ENCODE assay signal across 14 mouse cellular contexts in genomic region chr2:3089274-3089673, GRCm38 (mm10). TPM values are rescaled to one million over a fixed set of nuclear protein-coding genes. Genes with fewer than 3 reads are reported as not detected.
DNase-seq lines count a peak whose midpoint lies in the region; ATAC-seq lines count a peak whose summit lies in the region.
"Had no signal": no experiment of that assay in that cellular context is flagged by ENCODE, and none has a peak within 500 bp of the region (broad histone marks: within the 10 kb centered on the region; RNA-seq: fewer than 3 reads in every experiment).

No protein-coding gene starts in this region.

- no peaks in the 10 kb centered on the region for H3K36me3 ChIP-seq in hindbrain, embryonic 14.5 days (replicated peaks; ENCODE audit: control insufficient read depth, insufficient read depth)
- no peaks in the 10 kb centered on the region for H3K36me3 ChIP-seq in hindbrain, embryonic 13.5 days
- H3K36me3 ChIP-seq in midbrain, embryonic 14.5 days (ENCODE audit: control insufficient read depth, insufficient read depth, low read length), result no peaks in the 10 kb centered on the region
- no peaks in the 10 kb centered on the region for H3K36me3 ChIP-seq in midbrain, embryonic 10.5 days
- H3K36me3 ChIP-seq: embryonic facial prominence, embryonic 13.5 days; midbrain, embryonic 12.5 days; stomach, embryonic 15.5 days had no signal

- no peak overlapping the region for H3K4me2 ChIP-seq in hindbrain, embryonic 14.5 days (replicated peaks)
- no peak overlapping the region for H3K4me2 ChIP-seq in hindbrain, embryonic 13.5 days
- no peak overlapping the region for H3K4me2 ChIP-seq in midbrain, embryonic 14.5 days (ENCODE audit: low read length)
- H3K4me2 ChIP-seq: embryonic facial prominence, embryonic 13.5 days; midbrain, embryonic 12.5 days; stomach, embryonic 15.5 days had no signal

- no peak overlapping the region for H3K27ac ChIP-seq in hindbrain, embryonic 14.5 days
- no peak overlapping the region for H3K27ac ChIP-seq in hindbrain, embryonic 13.5 days
- no peak overlapping the region for H3K27ac ChIP-seq in midbrain, embryonic 14.5 days (replicated peaks; ENCODE audit: low read depth, low read length)
- H3K27ac ChIP-seq in midbrain, embryonic 10.5 days (replicated peaks), result no peak overlapping the region
- H3K27ac ChIP-seq: embryonic facial prominence, embryonic 13.5 days; midbrain, embryonic 12.5 days; stomach, embryonic 15.5 days had no signal

- no peaks in the 10 kb centered on the region for H3K9me3 ChIP-seq in hindbrain, embryonic 14.5 days (ENCODE audit: control insufficient read depth, low read length)
- H3K9me3 ChIP-seq in hindbrain, embryonic 13.5 days, result no peaks in the 10 kb centered on the region
- H3K9me3 ChIP-seq in midbrain, embryonic 14.5 days (ENCODE audit: control insufficient read depth, low read length), result no peaks in the 10 kb centered on the region
- H3K9me3 ChIP-seq in midbrain, embryonic 10.5 days (replicated peaks), result peaks cover 9% of the 10 kb centered on the region
- H3K9me3 ChIP-seq: embryonic facial prominence, embryonic 13.5 days; midbrain, embryonic 12.5 days; stomach, embryonic 15.5 days had no signal

- 20% methylated on average over 1 of the region's 1 CpGs for WGBS in hindbrain, embryonic 14.5 days
- WGBS in hindbrain, embryonic 13.5 days, result 7% methylated on average over 1 of the region's 1 CpGs
- 27% methylated on average over 1 of the region's 1 CpGs for WGBS in midbrain, embryonic 14.5 days
- 26% methylated on average over 1 of the region's 1 CpGs for WGBS in midbrain, embryonic 10.5 days

- H3K4me1 ChIP-seq in hindbrain, embryonic 14.5 days (replicated peaks; ENCODE audit: control insufficient read depth, insufficient read depth, low read length), result no peaks in the 10 kb centered on the region
- H3K4me1 ChIP-seq in hindbrain, embryonic 13.5 days (replicated peaks), result no peaks in the 10 kb centered on the region
- no peaks in the 10 kb centered on the region for H3K4me1 ChIP-seq in midbrain, embryonic 14.5 days (ENCODE audit: control insufficient read depth, insufficient read depth, low read length)
- no peaks in the 10 kb centered on the region for H3K4me1 ChIP-seq in midbrain, embryonic 10.5 days
- H3K4me1 ChIP-seq: embryonic facial prominence, embryonic 13.5 days; midbrain, embryonic 12.5 days; stomach, embryonic 15.5 days had no signal

- intact Hi-C loops in left cerebral cortex, postnatal 36 days (cut with DNase I), result no loop called here

- peak; percentile 17 to 26 for DNase-seq in cerebellum, adult 18-20 months
- no peak for DNase-seq in cerebellum, adult 11-12 months
- peak; percentile 44 for DNase-seq in hindbrain, embryonic 14.5 days (ENCODE audit: low spot score)
- DNase-seq in midbrain, embryonic 14.5 days, result peak; percentile 29
- DNase-seq in midbrain, embryonic 10.5 days (ENCODE audit: low spot score), result no peak
- no peak for DNase-seq in right cerebral cortex, postnatal 4 days
- DNase-seq in left cerebral cortex, postnatal 36 days (ENCODE audit: low spot score in 2 of 2), result no peak
- DNase-seq: gastrocnemius, postnatal 10 days; left cerebral cortex, postnatal 4 days had no signal

- no peak overlapping the region for H3K4me3 ChIP-seq in hindbrain, embryonic 14.5 days (replicated peaks; ENCODE audit: low read length)
- no peak overlapping the region for H3K4me3 ChIP-seq in hindbrain, embryonic 13.5 days
- H3K4me3 ChIP-seq in midbrain, embryonic 14.5 days (replicated peaks; ENCODE audit: low read depth, low read length), result no peak overlapping the region
- H3K4me3 ChIP-seq in midbrain, embryonic 10.5 days, result no peak overlapping the region
- H3K4me3 ChIP-seq: embryonic facial prominence, embryonic 13.5 days; midbrain, embryonic 12.5 days; stomach, embryonic 15.5 days had no signal

- no peak for ATAC-seq in hindbrain, embryonic 14.5 days (ENCODE audit: low FRiP score)
- no peak for ATAC-seq in hindbrain, embryonic 13.5 days (ENCODE audit: low FRiP score)
- no peak for ATAC-seq in midbrain, embryonic 14.5 days (ENCODE audit: low FRiP score, low TSS enrichment)
- ATAC-seq: inflammation-experienced regulatory T-cells, adult 6 months had no signal

- no peaks in the 10 kb centered on the region for H3K27me3 ChIP-seq in hindbrain, embryonic 14.5 days (ENCODE audit: control insufficient read depth, insufficient read depth, low read length)
- no peaks in the 10 kb centered on the region for H3K27me3 ChIP-seq in hindbrain, embryonic 13.5 days
- no peaks in the 10 kb centered on the region for H3K27me3 ChIP-seq in midbrain, embryonic 14.5 days (ENCODE audit: control insufficient read depth, insufficient read depth, low read length)
- no peaks in the 10 kb centered on the region for H3K27me3 ChIP-seq in midbrain, embryonic 10.5 days (ENCODE audit: low read depth, poor library complexity, severe bottlenecking)
- H3K27me3 ChIP-seq: embryonic facial prominence, embryonic 13.5 days; midbrain, embryonic 12.5 days; stomach, embryonic 15.5 days had no signal

- no peak overlapping the region for H3K9ac ChIP-seq in hindbrain, embryonic 14.5 days
- H3K9ac ChIP-seq in hindbrain, embryonic 13.5 days, result no peak overlapping the region
- H3K9ac ChIP-seq in midbrain, embryonic 14.5 days (replicated peaks; ENCODE audit: low read length), result no peak overlapping the region
- H3K9ac ChIP-seq: embryonic facial prominence, embryonic 13.5 days; midbrain, embryonic 12.5 days; stomach, embryonic 15.5 days had no signal

RNA-seq across cellular contexts. Expression of gene Fam171a1, which starts 24.8 kb away (rescaled TPM):
- 52.4 and 59.0 TPM in 2 replicates for polyA plus RNA-seq in hindbrain, embryonic 14.5 days (2014; fragmentation: Nextera tagmentation; extraction: Ambion mirVana)
- 46.7 and 50.8 TPM in 2 replicates for polyA plus RNA-seq in hindbrain, embryonic 13.5 days (2015; fragmentation: Nextera tagmentation; extraction: Ambion mirVana)
- 30.3 and 50.9 TPM in 2 replicates for polyA plus RNA-seq in midbrain, embryonic 14.5 days (2014; fragmentation: Nextera tagmentation; extraction: Ambion mirVana)
- 38.7 and 45.8 TPM in 2 replicates for polyA plus RNA-seq in midbrain, embryonic 10.5 days (2016; fragmentation: Nextera tagmentation; extraction: Ambion mirVana)
- 10 to 100 TPM; 63.3 to 75.6 TPM for total RNA-seq in left cerebral cortex, postnatal 36 days (2021)
- polyA plus RNA-seq: inflammation-experienced regulatory T-cells, adult 6 months had no signal

Comparison
In these comparisons a context has a peak if more than half of its experiments do, and no peak if none do; other contexts are left out.
1. DNase-seq: peak in cerebellum, adult 18-20 months (2 of 2), hindbrain, embryonic 14.5 days (single experiment) and midbrain, embryonic 14.5 days (single experiment); none in cerebellum, adult 11-12 months (single experiment), midbrain, embryonic 10.5 days (single experiment), right cerebral cortex, postnatal 4 days (single experiment) and left cerebral cortex, postnatal 36 days (0 of 2).